Mouse (Mus musculus) adrenal gland, adult 8-10 months (tissue): ENCODE data around the gene Vmn1r192. TPM values are rescaled to one million over a fixed set of nuclear protein-coding genes. Genes with fewer than 3 reads are reported as not detected.
"Not testable (repeated sequence)": the region's sequence is repeated elsewhere in the genome, so short reads cannot be mapped to it uniquely, and the experiment has no call there.

Source experiments
- DNase-seq: peaks from one replicate; pipeline ENCODE4 v3.0.0; 2022
- microRNA-seq, 2 experiments: library from miRNA; unstranded; fragments of <30 nt; microRNA quantifications; one replicate each; pipeline ENCODE4 v1.2.0; 2022
- total RNA-seq, 4 experiments: library from RNA; stranded (reverse); gene quantifications; 2 replicates each; pipeline ENCODE4 v1.2.4; 2022

Gene Vmn1r192
- not detected for total RNA-seq

- no peak for DNase-seq
Observed at GRCm38 (mm10) chr13:22191041-22191440, at the start of gene Vmn1r192. Gene Vmn1r192, minus strand, starts transcription at chr13:22191141.

GRCm38 (mm10) chr13:22223060-22223459, 32.1 kb upstream of the Vmn1r192 start, which contains the start of gene Vmn1r193:
Gene Vmn1r193, minus strand, starts transcription at chr13:22223160.
- DNase-seq, result not testable (repeated sequence)

GRCm38 (mm10) chr13:22192756-22193155, 1.8 kb upstream of the Vmn1r192 start:
- not testable (repeated sequence) for DNase-seq

GRCm38 (mm10) chr13:22190385-22190784, 556 bp downstream of the Vmn1r192 start:
- no peak for DNase-seq

GRCm38 (mm10) chr13:22189313-22189712, 1.6 kb downstream of the Vmn1r192 start:
- DNase-seq, result no peak

GRCm38 (mm10) chr13:22183869-22184268, 7.1 kb downstream of the Vmn1r192 start, which contains the start of gene Vmn1r191:
Gene Vmn1r191, minus strand, starts transcription at chr13:22183969.
- DNase-seq, result no peak

GRCm38 (mm10) chr13:22168416-22168815, 22.5 kb downstream of the Vmn1r192 start:
- no peak for DNase-seq

DNA sequence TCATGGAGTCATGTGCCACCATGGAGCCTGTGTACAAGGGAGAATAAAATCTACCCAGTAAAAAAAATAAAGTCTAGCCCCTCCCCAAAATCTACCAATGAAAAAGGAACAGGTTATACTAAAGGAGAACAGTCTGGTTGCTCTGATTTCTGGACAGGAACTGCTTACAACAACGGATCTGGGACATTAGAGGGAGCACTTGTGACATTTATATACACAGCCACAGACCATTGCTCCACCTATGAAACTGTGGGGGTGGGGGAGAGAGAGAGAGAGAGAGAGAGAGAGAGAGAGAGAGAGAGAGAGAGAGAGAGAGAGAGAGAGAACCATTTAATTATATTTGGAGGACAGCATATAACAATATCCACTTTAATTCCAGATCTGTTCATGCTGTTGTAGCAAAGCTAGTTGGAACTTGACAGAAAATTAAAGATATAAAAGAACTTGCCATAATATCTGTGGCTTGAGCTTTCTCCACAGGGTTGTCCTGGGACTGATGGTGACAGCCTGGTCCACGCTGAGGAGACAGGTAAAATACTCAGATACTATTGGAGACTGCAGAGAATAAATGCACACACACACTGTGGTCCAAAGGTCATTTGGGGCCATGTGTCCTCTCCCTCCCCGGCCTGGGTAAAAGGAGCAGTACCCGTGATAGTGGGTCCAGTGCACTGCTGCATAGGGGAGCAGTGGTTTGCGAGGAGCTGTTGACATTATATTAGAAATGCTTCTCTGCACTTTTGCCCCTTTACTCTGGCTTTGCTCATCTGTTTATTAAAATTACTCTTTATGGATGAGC, 54.2 kb downstream of the Vmn1r192 start:
- DNase-seq, result not testable (repeated sequence)

Small RNA genes lying within 50 kb of the gene (microRNA-seq; reads per million reads assigned to microRNA genes)
- gene Gm23282 (0 reads per million in 2 experiments), gene Gm25084 (0 reads per million in 2 experiments)

Other genes with a start within 250 kb of the Vmn1r192 start
- 1 to 10 TPM; 1.5 to 6.2 (median 3.6) TPM for gene Zfp184, start 246.0 kb downstream of the Vmn1r192 start, total RNA-seq
- gene Pom121l2, start 209.9 kb downstream of the Vmn1r192 start, total RNA-seq, result not detected
- gene Prss16, start 181.4 kb downstream of the Vmn1r192 start, total RNA-seq, result under 1 TPM in 2 of 4 experiments, not detected in 2; 0.63 to 0.70 TPM
- 10 to 100 TPM in 2 of 4 experiments, 1 to 10 TPM in 1, not detected in 1; 6.0 to 18.5 (median 12.6) TPM for gene Hist1h2ah, start 155.6 kb downstream of the Vmn1r192 start, total RNA-seq
- gene Hist1h2bk, start 155.3 kb downstream of the Vmn1r192 start, total RNA-seq, result 10 to 100 TPM; 22.5 to 31.6 (median 25.4) TPM
- 10 to 100 TPM; 42.6 to 80.0 (median 56.7) TPM for gene Hist1h4i, start 149.8 kb downstream of the Vmn1r192 start, total RNA-seq
- 10 to 100 TPM in 3 of 4 experiments, 1 to 10 TPM in 1; 8.7 to 18.8 (median 13.1) TPM for gene Hist1h2ag, start 148.2 kb downstream of the Vmn1r192 start, total RNA-seq
- gene Hist1h2bj, start 147.9 kb downstream of the Vmn1r192 start, total RNA-seq, result 10 to 100 TPM; 14.2 to 31.0 (median 21.9) TPM
- gene Vmn1r188, start 106.7 kb downstream of the Vmn1r192 start, total RNA-seq, result not detected
- not detected for gene Vmn1r189, start 85.3 kb downstream of the Vmn1r192 start, total RNA-seq
- not detected for gene Vmn1r191, start 7.2 kb downstream of the Vmn1r192 start, total RNA-seq
- not detected for gene Vmn1r193, start 32.0 kb upstream of the Vmn1r192 start, total RNA-seq
- not detected for gene Vmn1r194, start 53.1 kb upstream of the Vmn1r192 start, total RNA-seq
- not detected for gene Vmn1r195, start 79.4 kb upstream of the Vmn1r192 start, total RNA-seq
- not detected for gene Vmn1r196, start 98.8 kb upstream of the Vmn1r192 start, total RNA-seq
- gene Vmn1r197, start 133.4 kb upstream of the Vmn1r192 start, total RNA-seq, result not detected
- not detected for gene Vmn1r198, start 159.2 kb upstream of the Vmn1r192 start, total RNA-seq
- gene Vmn1r199, start 188.7 kb upstream of the Vmn1r192 start, total RNA-seq, result not detected
- not detected for gene Vmn1r200, start 199.2 kb upstream of the Vmn1r192 start, total RNA-seq